Mouse (Mus musculus) erythroid progenitor cell, adult 5-6 weeks (primary cell): ENCODE results near the gene Rab10. TPM values are rescaled to one million over a fixed set of nuclear protein-coding genes. Genes with fewer than 3 reads are reported as not detected.
A peak's percentile ranks its signal among the peaks of the same experiment; 100 is the strongest.

Experiments used
- ATAC-seq: replicated peaks from 2 replicates; pipeline ENCODE4 v1.8.0; 2016; ENCODE audit warnings: moderate number of reproducible peaks, mild to moderate bottlenecking, moderate TSS enrichment, inconsistent platforms; ENCODE audit not compliant: poor library complexity, low FRiP score, severe bottlenecking
- total RNA-seq, 2 experiments: library from RNA; stranded (forward) in 1 of 2; stranded (reverse) in 1 of 2; fragments of 150-400 nt in 1 of 2; fragments of 186-747, 209-891 nt in 1 of 2; gene quantifications; 2 replicates each; pipeline versions ENCODE4 v1.2.3 to v1.2.4; 2015 to 2017; ENCODE audit warnings: low replicate concordance in 2 of 2

The Rab10 gene
- total RNA-seq, 2 experiments from 2014 or later, result 116 to 132 TPM

DNA sequence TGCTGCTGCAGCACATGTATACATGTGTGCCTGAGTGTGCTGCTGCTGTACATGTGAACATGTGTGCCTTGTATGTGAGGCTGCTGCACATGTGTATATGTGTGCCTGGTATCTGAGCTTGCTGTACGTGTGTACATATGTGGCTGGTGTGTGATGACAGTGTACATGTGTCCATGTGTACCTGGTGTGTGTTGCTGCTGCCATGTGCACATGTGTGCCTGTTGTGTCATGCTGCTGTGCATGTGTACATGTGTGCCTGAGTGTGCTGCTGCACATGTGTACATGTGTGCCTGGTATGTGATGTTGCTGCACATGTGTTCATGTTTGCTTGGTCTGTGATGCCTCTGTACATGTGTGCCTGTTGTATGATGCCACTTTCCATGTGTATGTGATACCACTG, 70.2 kb downstream of the Rab10 start:
- ATAC-seq, result no peak

DNA sequence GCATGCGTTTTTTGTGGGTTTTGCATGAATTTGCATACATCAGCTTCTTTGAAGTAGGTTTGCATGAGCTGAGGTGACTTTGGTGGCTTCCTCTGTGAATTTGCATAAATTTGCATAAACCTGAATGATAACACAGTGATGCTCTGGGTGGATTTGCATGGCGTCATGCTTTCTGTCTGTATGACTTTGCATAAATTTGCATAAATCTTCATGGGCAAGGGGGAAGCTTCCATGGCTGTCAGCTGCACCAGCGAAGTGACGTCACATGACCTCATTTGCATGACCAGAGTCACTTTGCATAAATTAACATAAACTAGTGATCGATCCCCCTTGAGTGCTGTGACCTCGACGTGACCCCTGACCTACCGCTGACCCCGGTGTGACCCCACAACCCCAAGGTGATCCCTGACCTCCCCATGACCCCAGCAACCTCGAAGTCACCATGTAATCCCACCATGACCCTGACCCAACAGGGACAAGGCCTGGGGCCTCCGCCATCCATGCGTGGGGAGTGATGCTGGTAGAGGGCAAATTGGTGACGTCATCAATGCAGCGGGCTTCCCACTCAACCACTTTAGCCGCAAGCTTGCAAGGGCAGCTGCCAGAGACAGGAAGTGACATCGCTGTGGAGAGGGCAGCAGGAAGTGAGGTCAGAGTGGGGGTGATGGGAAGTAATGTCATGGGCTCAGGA, 71.3 kb downstream of the Rab10 start:
- no peak for ATAC-seq

DNA sequence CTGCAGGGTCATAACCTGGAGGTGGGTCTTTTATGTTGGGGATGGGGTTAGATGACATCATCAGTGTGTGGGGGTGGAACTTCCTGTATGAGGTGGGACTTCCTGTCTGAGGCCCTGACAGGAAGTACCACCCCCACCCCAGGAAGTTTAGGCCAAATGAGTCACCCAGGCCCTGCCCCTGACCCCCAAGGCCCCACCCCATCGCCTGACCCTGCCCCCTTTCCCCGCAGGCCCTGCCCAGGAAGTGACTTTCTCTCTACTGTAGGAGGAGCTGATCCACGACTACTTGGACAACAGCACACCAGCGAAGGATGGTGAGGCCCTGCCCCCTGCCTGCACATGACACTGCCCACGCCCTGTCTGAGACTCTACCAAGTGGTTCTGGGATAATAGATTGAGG, 72.0 kb downstream of the Rab10 start:
- ATAC-seq, result no peak

DNA sequence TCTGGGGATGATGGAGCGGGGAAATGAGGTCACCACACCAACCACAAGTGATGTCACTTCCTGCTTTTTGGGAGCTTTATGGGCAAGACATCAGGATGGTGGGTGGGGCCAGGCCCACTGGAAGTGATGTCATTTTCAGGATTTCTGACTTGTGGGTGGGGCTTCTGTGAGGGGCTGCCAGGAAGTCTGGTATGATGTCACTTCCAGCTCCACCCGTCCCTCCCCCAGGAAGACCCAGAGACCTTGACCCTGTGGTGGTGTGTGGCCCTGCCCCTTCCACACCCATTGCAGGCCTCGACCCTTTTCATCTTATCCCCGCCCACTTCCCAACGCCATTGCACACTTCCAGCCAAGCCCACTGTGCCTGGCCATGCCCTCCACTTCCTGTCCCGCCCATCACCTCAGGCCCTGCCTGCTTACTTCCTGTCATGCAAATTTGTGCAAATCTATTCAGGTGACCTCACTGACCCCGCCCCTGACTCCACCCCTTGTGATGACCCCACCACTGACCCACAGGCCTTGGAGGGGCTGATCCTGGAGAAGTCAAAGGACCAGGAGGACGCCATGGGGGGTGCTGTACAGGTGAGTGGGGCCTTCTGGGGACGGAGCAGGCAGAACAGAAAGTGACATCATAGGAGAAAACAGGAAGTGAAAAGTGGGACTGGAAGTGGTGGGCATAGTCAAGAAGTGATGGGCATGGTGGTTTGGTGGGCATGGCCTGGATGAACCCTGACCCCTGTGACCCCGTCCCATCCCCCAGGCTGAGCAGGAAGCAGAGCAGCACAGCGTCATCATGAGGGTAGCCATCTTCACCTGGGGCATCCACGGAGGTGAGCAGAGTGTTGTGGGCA, 72.7 kb downstream of the Rab10 start:
- ATAC-seq, result no peak

DNA sequence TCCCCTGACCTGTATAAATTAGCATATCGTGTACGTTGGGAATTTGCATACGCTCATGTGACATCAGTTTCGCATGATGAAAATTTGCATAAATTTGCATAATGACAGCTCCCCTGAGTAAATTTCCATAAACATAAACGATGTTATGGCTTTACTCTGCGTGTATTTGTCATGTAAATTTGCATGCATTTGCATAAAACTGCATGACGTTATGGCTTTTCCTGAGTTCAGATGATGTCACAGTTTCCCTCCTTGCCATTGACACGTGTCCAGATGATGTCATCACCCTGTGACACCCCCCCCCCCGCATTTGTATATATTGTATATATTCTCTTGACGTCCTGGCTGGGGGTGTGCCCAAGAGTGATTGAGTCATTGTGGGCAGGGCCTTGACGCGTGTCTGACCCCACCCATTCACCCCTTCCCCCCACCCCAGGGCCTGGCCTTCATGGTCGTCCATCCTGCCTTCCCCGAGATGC, 73.6 kb downstream of the Rab10 start:
- ATAC-seq, result no peak

DNA sequence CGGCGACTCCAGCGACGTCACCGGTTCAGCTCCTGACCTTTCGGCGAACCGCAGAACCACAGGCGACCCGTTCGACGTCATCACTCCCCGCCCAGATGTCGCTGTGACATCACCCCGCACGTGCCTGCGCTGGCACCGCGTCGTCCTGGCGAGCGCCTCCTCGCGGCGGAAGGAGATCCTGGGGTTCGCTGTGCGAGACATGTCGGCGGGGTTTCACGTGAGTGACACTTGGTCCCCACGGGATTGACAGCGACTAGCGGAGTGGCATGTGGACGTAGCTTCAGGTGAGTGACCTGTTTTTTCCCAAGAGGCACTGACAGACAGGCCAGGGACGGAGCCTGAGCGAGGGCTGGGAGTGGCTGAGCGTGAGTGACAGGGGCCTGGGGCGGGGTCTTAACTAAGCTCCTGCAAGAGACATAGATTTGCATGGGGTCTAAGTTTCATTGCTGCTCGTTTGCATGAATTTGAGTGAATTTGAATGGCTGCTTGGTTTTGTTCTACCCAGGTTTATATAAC, 74.1 kb downstream of the Rab10 start:
- peak; percentile 83 for ATAC-seq

DNA sequence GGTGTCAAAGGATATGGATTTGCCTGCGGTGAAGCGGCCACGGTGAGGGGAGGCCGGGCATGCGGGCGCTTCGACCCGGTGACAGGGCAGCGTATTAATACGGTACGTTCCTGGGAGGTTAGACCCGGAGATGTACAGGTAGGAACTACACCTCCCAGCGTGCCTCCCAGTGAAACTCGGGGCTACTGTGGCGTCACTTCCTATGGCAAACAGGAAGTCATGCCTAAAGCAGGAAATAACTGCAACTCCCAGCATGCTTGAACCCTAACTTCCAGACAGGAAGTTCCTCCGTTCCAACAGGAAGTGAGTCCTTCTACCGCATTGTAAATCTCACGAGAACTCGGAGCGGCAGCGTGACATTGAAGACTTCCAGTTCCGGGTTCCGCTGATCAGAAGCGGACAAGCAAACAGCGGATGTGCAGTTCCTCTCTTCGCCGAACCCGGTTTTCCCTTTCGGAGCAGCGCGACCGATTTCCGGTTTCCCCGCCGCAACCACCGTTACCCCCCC, 74.6 kb downstream of the Rab10 start:
- ATAC-seq, result peak; percentile 96

DNA sequence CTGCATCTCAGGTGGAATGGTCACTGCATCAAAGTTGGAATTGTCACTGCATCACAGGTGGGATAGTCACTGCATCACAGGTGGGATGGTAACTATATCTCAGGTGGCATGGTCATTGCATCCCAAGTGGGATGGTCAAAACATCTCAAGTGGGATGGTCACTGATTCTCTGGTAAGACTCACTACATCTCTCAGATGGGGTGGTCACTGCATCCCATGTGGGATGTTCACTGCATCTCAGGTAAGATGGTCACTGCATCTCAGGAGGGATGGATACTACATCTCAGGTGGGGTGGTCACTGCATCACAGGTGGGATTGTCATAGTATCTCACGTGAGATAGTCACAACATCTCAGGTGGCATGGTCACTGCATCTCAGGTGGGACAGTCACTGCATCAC, 75.7 kb downstream of the Rab10 start:
- no peak for ATAC-seq

DNA sequence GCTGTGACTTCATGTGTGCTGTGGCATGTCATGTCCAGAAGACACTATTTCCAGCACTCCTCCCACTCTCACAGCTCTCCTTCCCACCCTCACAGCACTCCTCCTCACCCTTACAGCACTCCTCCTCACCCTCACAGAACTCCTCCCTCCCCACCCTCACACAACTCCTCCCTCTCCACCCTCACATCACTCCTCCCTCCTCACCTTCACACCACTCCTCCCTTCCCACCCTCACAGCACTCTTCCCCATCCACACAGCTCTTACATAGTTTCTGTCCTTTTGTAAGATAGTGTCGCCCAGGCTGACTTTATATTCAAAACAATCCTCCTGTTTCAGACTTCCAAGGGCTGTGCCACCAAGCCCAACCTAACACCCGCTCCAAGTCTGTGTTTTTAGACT, 86.4 kb downstream of the Rab10 start:
- peak; percentile 68; the same call in 1 of the 2 replicates for ATAC-seq

DNA sequence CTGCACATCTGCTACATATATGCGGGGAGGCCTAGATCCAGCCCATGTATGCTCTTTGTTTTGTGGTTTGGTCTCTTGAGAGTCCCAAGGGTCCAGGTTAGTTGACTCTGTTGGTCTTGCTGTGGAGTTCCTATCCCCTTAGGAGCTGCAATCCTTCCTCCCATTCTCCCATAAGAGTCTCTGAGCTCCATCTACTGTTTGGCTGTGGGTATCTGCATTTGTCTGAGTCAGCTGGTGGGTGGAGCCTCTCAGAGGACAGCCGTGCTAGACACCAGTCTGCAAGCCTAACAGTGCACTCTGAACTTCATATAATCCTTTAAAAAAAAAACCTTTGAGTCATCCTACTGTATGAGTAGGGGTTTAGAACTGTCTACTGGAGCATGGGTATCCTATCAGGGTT, 99.6 kb downstream of the Rab10 start:
- no peak for ATAC-seq

DNA sequence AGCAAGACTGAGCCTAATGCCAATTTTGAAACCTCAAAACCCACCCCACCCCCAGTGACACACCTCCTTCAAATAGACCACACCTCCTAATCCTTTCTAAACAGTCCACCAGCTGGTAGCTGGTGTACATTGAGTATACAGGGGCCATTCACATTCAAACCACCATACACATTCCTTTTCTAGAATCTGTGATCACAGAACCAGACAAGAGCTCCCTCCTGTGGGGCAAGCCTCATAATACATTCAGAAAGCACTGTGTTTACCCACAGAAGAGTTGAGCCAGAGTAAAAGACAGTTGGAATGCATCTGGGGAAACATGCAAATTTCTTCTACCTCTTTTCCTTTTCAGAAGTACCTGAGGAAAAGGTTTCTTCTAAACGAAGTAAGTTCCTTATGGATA, 100.6 kb downstream of the Rab10 start:
- ATAC-seq, result no peak

Other genes with a start within 250 kb of the Rab10 start
- gene Kif3c, start 55.2 kb upstream of the Rab10 start, total RNA-seq (2015; ENCODE audit: low replicate concordance), result not detected in 2 replicates
- 0.13 and 1.7 TPM in 2 replicates for gene Kif3c, start 55.2 kb upstream of the Rab10 start, total RNA-seq (2017; ENCODE audit: low replicate concordance)
- gene Asxl2, start 116.9 kb upstream of the Rab10 start, total RNA-seq (2015; ENCODE audit: low replicate concordance), result 64.1 and 69.9 TPM in 2 replicates
- gene Asxl2, start 116.9 kb upstream of the Rab10 start, total RNA-seq (2017; ENCODE audit: low replicate concordance), result 76.3 and 82.4 TPM in 2 replicates